Mouse (Mus musculus): ENCODE measurements at regions not wholly inside any gene's neighbourhood (a gene's known extent, or its start where the extent isn't known, plus 50 kb on each side); places are given as distances from the start of the nearest gene placed in this dataset.

GRCm38 (mm10) chr3:155462095-155462494 is 368.9 kb downstream of the Lrriq3 start:
- no peak for DNase-seq (ENCODE audit: low spot score in 2 of 2)

- no peak for DNase-seq (ENCODE audit: low spot score in 2 of 2)
These were observed 377.5 kb downstream of the Lrriq3 start for GRCm38 (mm10) chr3:155470742-155471141.

GRCm38 (mm10) chr3:155485487-155485886 is 392.3 kb downstream of the Lrriq3 start:
- no peak for DNase-seq (ENCODE audit: low spot score in 2 of 2)

GRCm38 (mm10) chr3:155487877-155488537 is 394.8 kb downstream of the Lrriq3 start:
- DNase-seq (ENCODE audit: low spot score in 2 of 2): no peak

- DNase-seq (ENCODE audit: low spot score in 2 of 2): no peak
These were observed 397.4 kb downstream of the Lrriq3 start for GRCm38 (mm10) chr3:155490670-155491069.

GRCm38 (mm10) chr3:155510161-155510857 is 417.1 kb downstream of the Lrriq3 start:
- no peak for DNase-seq (ENCODE audit: low spot score in 2 of 2)

GRCm38 (mm10) chr3:155513885-155514284 is 420.7 kb downstream of the Lrriq3 start:
- no peak for DNase-seq (ENCODE audit: low spot score in 2 of 2)

- DNase-seq (ENCODE audit: low spot score in 2 of 2): no peak
These were observed 436.1 kb downstream of the Lrriq3 start for GRCm38 (mm10) chr3:155529312-155529711.

- no peak for DNase-seq (ENCODE audit: low spot score in 2 of 2)
These were observed 437.6 kb downstream of the Lrriq3 start for GRCm38 (mm10) chr3:155530811-155531210.

GRCm38 (mm10) chr3:155532075-155532474 is 438.8 kb downstream of the Lrriq3 start:
- no peak for DNase-seq (ENCODE audit: low spot score in 2 of 2)

GRCm38 (mm10) chr3:155548204-155548603 is 455.0 kb downstream of the Lrriq3 start:
- DNase-seq (ENCODE audit: low spot score in 2 of 2): no peak

- DNase-seq (ENCODE audit: low spot score in 2 of 2): no peak
These were observed 483.9 kb downstream of the Lrriq3 start for GRCm38 (mm10) chr3:155577111-155577510.

GRCm38 (mm10) chr3:155604001-155604400 is 510.8 kb downstream of the Lrriq3 start:
- no peak for DNase-seq (ENCODE audit: low spot score in 2 of 2)

All from heart, adult 9 months (tissue).